Mouse (Mus musculus) 416B (cell line): ENCODE data around the gene Ldb3.
A peak's percentile ranks its signal among the peaks of the same experiment; 100 is the strongest.

Experiments
- DNase-seq: peaks from one replicate; pipeline ENCODE4 v3.0.0; 2011; ENCODE audit warnings: low read depth

Ldb3 gene

DNA sequence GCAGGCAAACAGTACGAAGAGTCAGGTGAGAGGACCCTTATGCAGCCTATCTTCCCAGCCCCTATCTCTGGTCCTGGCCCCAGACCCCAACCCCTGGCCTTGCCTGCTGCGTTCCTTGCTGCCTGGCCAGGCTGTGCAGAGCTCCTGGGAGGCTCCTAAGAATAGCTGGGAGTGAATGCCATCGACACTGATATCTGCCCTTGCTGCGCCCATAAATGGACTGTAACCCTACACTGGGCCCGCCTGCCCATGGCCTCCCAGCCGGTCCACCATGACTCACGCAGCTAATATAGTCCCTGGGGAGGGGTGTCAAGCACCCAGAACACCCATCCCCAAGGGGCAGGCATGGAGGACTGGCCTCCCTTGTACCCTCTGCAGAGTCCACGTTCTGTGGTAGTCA, at the start of gene Ldb3:
Ldb3 (minus strand) TSS at position 185 of the 400 bp plus-strand sequence.
- DNase-seq, result no peak

DNA sequence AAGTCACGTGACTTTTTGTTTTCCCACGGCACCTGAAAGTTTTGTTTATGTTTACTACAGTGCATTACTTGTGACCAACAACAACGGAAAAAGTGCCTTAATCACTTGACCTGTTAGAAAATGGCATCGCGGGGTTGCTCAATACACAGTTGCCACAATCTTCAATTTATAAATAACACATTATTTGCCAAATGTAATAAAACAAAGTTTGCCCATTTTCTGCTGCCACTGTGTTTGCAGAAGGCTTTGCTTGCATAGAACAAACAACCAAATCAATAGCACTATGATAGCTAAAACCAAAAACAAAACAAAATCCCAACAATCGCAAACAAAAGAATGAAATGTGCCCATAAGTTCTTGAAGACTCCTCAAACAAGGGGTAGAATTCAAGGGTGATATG, 47.2 kb upstream of the Ldb3 start:
- no peak for DNase-seq

DNA sequence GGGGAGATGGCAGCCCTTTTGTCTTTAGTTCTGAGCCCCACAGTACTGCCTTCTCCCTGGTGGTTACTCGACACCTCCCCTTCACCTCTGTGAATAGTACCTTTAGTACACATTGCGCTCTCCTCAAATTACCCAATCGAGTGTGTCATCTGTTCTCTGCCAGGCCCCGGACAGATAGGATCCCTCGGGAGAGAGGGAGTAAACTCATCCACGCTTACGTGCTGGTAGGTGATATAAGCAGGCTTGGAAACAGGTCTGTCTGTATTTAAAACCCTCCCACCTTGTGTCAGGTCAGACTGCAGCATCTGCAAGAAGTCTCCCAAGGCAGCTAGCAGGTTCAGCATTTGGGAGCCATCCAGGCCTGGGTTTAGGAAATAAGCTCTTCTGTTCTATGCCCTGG, 46.7 kb upstream of the Ldb3 start:
- DNase-seq, result no peak

DNA sequence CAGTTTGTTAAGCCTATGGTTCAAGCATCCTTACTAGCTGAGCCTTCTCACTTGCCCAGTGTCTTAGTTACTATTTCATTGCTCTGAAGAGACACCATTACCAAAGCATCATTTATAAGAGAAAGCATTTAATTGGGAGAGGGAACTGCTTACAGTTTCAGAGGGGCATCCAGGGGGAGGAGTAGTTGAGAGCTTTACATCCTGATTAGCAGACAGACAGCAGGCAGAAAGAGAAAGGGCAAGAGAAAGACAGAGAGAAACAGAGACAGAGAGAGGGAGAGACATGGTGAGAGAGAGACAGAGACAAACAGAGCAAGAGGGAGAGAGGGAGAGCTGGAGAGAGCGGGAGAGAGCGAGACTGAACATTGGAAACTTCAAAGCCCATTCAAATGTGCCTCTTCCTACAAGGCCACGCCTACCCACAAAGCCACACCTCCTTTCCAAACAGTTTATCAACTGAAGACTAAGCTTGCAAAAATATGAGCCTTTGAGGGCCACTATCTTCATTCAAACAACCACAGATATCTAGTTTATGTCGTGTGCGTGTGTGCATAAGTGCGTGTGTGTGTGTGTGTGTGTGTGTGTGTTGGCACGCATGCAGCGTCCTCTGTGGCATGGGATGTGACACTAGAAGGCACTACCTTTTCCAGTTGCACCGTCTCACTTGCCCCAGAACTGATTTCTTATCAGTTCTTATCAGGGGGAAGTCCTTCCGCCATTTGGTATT, 44.4 kb upstream of the Ldb3 start:
- DNase-seq, result no peak

DNA sequence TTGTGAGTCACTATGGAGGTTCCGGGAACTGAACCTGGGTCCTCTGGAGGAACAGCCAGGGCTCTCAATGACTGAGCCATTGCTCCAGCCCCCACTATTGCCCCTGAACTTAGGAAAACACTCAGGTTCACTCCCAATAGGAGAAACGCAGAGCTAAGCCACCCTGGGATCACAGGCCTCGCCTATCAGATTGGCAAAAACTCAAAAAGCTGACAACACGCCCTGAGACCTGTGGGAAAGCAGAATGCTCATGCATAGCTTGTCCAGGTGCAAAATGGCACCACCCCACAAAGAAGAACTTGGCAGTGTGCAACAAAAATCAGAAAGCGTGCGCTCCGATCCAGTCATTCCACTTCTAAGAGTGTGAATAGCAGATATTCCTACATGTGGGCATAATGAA, 38.3 kb upstream of the Ldb3 start:
- DNase-seq, result no peak

DNA sequence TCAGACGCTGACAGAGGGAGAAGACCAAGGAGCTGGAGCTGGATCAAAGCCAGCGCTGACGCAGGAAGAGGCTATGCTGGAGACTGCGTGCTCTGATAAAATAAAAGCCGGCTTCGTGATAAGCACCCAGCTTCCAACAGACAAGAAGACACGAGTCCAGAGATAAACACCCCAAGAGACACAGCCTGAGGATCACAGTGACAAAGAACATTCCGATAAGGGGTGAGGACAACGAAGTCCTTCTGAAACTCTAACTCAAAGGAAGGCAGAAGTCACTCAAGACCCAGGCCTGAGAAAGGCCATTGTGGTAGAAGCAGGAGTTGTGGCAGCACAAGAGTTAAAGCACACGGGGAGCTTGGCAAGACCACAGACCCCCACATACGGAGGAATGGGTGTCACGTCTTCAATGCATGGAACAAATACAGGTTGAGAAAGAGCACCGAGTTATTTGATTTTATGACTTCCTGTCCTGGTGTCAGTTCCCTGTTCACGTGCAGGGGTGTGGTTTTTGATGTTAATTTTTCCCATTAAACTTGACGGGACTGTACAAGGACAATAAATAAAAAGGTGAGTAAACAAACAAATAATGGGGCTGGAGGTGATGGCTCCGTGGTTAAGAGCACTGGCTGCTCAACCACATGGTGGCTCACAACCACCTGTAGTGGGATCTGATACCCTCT, 35.2 kb upstream of the Ldb3 start:
- no peak for DNase-seq

DNA sequence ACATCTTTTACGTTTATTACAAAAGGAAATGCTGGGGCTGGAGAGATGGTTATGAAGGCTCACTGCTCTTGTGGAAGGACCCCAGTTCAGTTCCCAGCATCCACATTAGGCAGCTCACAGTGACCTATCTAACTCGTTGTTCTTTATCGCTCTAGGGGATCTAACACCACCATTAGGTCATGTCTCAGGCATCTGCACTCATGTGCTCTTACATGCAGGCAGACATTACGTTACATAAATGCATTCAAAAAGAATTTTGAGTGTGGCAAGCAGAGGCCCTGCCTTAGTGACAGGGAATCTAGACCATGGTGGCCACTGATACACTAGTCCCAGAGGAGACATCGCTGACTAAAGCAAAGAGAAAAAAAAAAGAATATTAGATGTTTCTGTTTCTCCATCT, 34.6 kb upstream of the Ldb3 start:
- DNase-seq, result no peak

DNA sequence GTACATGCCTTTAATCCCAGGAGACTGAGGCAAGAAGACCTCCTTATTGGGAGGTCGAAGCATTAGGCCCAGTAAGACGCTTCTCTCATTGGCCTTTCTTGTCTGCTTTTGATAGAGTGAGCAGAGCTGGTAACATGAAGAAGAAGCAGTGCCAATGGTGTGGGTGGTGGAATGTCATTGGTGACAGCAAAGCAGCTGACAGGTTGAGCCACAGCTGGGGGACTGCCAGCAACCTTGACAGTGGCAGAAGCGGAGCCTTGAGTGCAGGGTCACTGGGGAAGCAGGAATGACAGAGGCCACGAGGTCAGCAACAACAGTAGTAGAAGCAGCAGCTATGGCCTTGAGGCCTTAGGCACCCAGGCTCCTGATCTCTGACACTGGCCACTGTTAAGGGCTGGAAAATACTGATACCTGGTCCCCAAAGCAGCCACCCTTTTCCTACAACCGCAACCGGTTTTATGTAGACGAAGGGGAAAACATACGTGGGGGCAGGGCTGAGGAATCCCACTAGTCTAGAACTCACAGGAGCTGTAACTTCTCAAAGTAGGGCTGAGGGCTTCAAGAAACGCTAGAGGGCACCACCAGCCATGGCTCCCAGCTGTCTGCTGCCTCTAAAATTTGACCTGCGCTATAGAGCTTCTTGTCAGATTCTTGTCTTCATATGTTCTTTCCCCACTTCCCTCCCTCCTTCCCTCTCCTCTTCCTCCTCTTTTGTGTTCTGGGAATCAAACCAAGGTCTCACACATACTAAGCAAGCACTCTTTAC, 32.3 kb upstream of the Ldb3 start:
- peak; percentile 65 for DNase-seq

DNA sequence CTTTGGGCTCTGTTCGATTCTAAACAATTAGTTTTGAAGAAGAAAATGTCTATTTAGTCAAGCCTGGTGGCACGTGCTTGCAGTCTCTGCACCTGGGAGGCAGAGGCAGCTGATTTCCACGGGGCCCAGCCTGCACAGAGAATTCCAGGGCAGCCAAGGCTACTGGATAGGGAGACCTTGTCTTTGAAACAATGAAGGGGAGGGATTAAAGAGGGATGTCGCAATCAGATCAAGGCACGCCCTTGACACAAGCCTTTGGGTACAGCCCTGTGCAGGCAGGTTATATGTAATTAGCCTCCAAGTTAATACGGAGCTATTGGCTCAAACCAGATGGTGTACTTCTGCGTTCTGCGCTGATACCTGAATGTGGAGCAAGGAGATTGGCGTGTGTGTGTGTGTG, 30.3 kb upstream of the Ldb3 start:
- peak; percentile 46 for DNase-seq

DNA sequence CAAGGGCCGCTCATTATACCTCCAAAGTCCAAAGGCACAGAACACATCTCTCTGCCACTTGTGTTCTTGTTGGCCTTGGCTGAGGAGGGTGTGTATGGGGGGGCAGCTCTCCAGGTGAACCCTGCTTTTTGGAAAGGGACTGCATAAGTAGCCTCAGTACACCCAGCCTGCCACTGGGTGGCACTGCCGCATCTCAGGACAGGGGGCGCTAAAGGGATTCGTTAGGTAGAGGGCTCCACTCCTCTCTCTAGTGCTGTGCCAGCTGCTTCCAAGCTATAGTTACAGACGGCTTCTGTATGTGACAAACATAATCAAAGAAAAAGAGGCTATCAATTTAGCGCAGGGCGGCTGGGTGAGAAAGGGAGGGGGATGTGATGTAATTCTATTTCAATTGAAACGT, 28.3 kb upstream of the Ldb3 start:
- peak; percentile 82 for DNase-seq

DNA sequence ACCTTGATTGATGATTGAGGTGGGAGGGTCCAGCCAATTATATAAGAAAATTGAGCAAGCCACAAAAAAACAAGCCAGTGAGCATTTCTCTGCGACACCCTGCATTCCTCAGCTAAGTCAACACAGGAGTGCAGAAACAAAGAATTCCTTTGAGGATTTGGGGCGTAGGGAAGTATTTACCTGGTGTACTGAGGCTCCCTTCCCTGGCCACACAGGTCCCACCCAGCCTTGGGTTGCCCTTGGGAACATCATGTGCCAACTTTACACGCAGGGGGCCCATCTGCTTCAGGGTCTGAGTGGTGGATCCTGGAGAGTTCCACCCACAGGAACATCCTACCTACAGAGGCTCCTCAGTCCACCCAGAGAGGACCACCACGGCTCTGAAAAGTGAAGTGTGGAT, 27.1 kb upstream of the Ldb3 start:
- DNase-seq, result no peak

DNA sequence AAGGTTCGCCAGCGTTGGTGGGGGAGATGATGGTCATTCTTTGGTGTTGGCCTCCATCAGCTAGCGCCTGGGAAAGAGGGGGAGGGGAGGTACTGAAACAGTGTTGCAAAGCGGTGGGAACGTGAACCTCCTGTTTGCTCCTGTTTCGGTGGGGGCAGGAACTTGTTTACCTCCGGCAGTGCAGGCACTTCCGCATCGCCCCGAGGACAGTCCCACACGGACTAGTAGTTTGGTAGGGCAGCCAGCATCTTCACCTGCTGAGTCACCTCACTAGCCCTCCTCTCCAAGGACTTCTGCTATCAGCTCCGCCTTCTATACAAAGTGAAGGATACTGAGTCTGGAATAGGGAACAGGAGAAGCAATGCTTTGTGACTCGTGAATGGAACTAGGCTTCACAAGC, 26.6 kb upstream of the Ldb3 start:
- DNase-seq, result peak; percentile 12

DNA sequence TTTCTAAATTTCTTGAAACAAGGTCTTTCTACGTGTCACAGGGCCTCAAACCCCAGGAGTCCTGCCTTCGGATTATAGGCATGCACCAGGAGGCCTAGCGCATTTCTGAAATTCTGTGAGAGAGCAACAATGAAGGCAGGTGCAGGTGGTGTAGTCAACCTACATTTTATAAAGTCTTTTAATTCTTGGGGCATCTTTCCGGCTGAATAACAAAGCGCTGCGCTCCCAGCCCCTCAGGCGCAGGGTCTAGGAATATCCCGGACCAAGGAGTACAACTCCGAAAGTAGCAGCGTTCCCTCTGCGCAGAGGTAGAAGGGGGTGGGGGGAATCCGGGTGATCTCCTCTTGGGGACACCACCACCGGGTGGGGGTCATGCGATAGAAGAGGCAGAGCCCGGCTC, 26.1 kb upstream of the Ldb3 start:
- DNase-seq, result no peak

DNA sequence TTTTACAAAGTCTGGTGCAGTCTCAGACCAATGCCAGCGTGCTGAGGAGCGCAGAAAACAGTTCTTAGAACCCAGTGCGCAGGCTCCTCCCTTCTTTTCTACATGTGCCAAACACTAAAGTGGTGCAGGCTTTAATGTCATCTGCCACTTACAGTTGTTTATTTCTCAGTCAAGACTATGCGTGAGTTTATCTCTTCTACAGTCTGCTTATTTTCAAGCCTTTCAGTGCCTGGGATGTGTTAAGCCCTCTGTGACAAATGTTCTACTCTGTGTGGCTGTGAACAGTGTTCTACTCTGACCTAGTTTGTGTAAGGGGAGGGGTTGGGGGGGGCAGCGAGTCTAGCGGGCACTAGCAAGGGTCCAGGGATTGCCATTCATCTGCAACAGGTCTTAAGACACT, 25.0 kb upstream of the Ldb3 start:
- no peak for DNase-seq

DNA sequence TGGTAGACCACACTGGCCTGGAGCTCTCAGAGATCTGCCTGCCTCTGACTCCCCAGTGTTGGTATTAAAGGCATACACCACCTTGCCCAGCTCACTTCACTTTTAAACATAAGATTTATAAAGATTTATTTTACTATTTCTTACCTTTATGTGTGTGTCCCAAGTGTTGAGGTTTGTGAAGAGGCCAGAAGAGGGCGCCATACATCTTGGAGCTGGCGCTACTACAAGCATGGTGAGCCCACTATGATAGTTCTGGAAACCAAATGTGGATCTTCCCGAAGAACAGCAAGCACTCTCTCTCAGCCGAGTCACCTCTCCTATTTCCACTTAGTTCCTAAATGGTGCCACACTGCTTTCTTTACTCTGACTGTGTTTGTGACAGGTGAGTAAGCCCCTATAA, 23.7 kb upstream of the Ldb3 start:
- peak; percentile 50 for DNase-seq

DNA sequence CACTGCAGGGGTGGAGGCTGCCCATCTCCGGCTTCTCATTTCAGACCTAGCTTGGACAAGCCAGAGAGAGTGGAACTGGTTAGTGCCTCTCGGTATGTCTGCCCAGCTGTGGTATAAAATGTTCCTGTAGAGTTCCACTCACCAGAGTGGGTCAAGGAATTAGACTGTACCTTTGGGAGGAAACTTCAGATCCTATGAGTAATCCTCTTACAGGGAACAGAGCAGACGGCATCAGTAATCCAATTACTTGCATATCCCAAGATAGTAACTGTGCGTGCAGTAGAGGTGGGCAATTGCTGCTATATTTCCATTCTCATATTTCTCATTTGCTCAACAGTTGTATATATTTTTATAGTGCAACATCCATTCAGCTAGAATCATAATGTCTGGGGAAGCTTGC, 23.1 kb upstream of the Ldb3 start:
- DNase-seq, result no peak

DNA sequence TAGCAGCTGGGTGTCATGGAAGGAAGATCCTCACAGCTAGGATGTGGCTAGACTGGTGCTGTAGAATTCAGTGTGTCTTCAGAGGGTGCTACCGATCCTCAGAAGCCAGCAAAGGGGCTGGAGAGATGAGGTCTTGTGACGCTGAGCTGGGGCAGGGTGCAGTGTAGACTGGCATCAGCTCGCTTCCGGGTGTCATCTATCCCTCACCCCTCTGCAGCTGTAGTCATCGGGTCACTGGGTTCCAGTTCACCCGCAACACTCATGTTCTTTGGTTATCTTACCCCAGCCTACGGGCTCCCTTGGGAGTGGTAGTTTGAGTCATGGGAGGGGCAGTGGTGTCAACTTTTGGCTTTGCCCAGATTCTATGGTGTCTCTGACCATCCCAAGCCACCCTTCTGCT, 13.4 kb upstream of the Ldb3 start:
- no peak for DNase-seq

DNA sequence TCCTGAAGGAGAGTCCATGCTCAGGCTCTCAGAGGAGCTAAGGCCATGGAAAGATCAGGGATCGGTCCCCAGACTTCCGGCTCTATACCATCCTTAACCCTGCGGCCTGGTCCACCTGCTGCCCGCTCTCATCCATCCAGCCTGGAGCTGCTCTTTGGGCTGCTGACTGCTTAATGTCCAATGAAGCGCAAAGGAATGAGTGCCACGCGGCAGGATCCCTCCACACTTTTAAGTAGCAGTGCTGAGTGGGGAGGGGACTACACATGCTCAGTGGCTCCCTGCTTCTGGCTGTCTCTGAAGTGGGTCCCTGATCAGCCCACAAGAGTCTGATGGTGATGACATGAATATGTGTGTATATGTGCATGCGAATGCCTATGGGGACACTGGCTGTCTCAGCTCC, 11.5 kb upstream of the Ldb3 start, which contains the start of gene Opn4:
Opn4 (minus strand) TSS at position 202 of the 400 bp plus-strand sequence.
- no peak for DNase-seq

DNA sequence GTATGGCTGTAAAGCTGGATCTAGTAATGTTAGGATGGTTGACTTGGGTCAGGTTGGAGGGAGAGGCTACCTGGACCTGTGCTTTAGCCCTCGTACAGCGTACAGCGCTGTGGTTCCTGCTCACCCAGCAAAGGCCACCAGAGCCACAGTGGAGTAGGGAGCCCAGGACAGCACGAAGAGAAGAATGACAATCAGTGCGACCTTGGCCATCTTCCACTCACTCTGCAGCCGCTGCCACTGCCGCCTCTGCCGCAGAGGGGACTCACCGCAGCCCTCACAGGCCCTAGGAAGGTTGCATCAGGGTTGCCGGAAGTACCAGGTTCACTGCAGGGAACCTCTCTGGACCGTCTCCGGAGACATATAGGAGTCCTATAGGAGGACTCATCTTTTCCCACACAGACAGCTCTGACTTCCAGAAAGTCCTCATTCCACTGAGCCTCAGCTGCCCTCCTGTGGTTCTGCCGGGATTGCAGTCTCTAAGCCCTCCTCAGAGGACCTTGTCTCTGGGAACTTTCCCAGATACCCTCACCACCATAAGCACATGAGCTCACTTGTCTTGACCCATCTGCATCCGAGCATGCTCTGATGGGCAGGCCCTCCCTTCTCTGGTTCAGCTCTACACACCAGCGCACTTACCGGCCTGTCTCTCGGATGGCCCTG, 7.2 kb upstream of the Ldb3 start:
- no peak for DNase-seq

DNA sequence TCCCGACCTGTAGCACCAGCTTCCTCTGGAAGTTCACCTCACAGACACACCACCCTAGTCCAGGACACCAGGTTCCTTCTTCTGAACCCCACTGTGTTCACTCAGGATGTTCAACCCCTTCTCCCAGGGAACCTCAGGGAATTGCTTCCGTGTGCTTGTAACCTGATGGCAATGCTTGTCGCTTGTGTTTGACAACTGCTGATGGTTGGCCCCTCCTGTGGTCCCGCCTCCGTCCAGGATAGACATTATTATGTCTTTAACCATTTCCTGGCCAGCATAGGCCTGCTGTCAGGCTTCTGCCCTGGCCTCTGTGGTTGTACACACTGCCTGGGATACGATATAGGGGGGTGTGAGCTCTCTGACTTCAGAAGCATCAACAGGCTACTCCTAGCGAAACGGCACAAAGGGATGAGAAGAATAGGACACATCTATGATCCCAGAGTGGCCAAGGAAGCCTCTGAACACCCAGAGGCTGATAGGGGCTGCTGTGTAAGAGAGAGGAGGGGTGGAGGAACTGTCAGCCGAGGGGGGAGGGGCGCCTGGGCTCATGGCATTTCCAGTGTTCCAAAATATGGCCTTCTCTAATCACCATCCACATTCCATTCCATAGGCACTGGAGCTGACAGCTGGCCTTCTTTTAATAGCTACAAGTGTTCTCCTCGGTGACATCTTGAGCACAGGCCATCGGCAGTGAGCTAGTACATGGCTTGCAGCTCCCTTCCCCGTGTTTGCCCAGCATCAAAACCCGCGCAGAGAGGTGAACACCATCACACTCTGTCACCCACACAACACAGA, 3.5 kb upstream of the Ldb3 start:
- no peak for DNase-seq

DNA sequence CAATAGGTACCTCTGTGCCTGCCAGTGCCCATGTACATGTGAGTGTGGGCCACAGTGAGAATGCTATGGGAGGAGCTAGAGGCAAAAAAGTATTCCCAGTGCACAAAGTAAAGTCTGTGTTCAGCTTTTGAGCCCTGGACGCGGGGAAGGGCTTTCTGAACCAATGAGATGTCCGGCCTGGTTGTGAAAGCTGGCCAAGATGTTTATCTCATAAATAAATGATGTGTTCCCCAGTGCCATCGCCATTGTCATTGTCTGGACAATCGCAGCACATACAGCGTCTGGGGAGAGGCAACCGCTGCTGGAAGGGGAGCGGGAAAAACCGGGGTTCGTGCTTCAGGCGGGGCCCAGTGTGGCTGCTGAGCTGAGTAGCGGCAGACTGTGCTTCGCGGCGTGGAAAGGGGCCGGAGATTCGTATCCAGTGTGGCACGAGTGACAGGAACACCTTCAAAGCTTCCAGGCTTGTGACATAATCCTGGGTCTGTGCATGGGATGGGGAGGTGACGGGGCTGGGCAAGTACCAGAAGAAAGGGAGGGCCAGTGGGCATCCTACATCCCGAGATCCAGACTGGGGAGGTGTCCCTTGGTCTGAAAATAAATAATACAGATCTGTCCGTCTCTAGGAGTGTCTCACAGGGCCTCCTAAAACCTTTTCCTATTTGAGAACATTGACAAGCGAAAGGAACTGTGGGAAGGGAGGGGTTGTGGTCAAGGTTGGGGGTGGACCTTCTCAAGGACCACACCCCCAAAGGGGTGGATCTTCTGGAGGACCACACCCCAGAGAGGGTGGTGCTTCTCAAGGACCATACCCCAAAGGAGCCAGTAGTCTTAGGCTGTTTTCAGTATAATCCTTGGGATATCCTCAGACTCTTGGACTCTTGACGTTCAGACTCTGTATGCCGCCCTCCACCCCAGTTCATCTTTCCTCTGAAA, 2.5 kb upstream of the Ldb3 start:
- no peak for DNase-seq
